Mouse (Mus musculus) lung, adult 2 months (tissue): ENCODE results near the gene Gm49416.

Experiments used
- CTCF ChIP-seq: fragments of 200-500 bp; IDR thresholded peaks from 2 replicates; pipeline ENCODE4 v1.5.1; 2011; ENCODE audit warnings: mild to moderate bottlenecking, low read length, control low read depth; ENCODE audit not compliant: insufficient read depth
- POLR2A ChIP-seq: fragments of 200-500 bp; IDR thresholded peaks from 2 replicates; pipeline ENCODE4 v1.6.1; 2011; ENCODE audit warnings: low read depth, mild to moderate bottlenecking, control low read depth, low read length, borderline replicate concordance; ENCODE audit errors: extremely low read depth

DNA sequence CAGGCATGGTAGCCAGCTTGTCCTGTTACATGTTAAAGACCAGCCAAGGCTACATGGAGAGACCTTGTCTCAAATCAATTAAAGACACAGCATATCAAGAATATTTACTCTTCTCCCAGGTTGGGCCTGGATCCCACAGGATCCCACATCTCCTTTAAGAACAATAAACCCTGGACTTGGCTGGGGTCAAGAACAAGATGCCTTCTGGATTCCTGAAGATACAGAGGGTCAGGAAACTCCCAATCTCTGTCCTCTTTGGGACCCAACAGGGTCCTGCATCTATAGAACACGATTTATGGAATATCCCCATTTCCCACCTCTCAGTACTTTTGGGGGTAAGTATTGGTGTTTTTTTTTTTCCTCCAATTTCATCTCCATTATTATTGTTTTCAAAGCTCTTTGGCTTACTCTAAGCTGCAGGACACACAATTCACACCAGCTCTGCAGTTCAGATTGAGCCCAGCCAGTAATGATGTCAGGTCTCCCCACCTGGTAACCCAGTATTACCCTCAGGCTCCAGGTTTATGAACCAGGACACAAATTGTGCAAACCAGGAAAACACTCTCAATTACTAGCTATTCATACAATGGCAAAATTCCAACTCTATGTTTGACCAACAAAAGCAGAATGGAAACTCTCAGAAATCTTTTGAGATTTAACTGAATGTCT, 1.7 kb upstream of the Gm49416 start:
- TF ChIP-seq CTCF = no peak
- TF ChIP-seq POLR2A = no peak
